Mouse (Mus musculus): ENCODE results near the gene 9930021J03Rik.

The 9930021J03Rik gene

GRCm38 (mm10) chr19:29805917-29806785, at the start of gene 9930021J03Rik:
9930021J03Rik (minus strand) TSS chr19:29805989.
- peak; percentile 99 for DNase-seq

- DNase-seq, result no peak
Observed at GRCm38 (mm10) chr19:29853711-29854110, 47.9 kb upstream of the 9930021J03Rik start.

- no peak for DNase-seq
Observed at GRCm38 (mm10) chr19:29851036-29851690, 45.4 kb upstream of the 9930021J03Rik start.

- DNase-seq, result no peak
Observed at GRCm38 (mm10) chr19:29849924-29850551, 44.2 kb upstream of the 9930021J03Rik start.

- no peak for DNase-seq
Observed at GRCm38 (mm10) chr19:29844036-29844661, 38.4 kb upstream of the 9930021J03Rik start.

- DNase-seq, result no peak
Observed at GRCm38 (mm10) chr19:29843641-29844035, 37.8 kb upstream of the 9930021J03Rik start.

- DNase-seq, result no peak
Observed at GRCm38 (mm10) chr19:29842973-29843372, 37.2 kb upstream of the 9930021J03Rik start.

GRCm38 (mm10) chr19:29840642-29841041, 34.9 kb upstream of the 9930021J03Rik start:
- peak; percentile 18 for DNase-seq

- peak; percentile 48 for DNase-seq
Observed at GRCm38 (mm10) chr19:29838636-29839135, 32.9 kb upstream of the 9930021J03Rik start.

- no peak for DNase-seq
Observed at GRCm38 (mm10) chr19:29838171-29838570, 32.4 kb upstream of the 9930021J03Rik start.

GRCm38 (mm10) chr19:29835364-29836034, 29.7 kb upstream of the 9930021J03Rik start:
- no peak for DNase-seq

- DNase-seq, result no peak
Observed at GRCm38 (mm10) chr19:29830911-29831310, 25.1 kb upstream of the 9930021J03Rik start.

- no peak for DNase-seq
Observed at GRCm38 (mm10) chr19:29828558-29828957, 22.8 kb upstream of the 9930021J03Rik start.

- peak; percentile 39 for DNase-seq
Observed at GRCm38 (mm10) chr19:29826686-29827085, 20.9 kb upstream of the 9930021J03Rik start.

- no peak for DNase-seq
Observed at GRCm38 (mm10) chr19:29825003-29825402, 19.2 kb upstream of the 9930021J03Rik start.

- DNase-seq, result peak; percentile 75
Observed at GRCm38 (mm10) chr19:29824034-29824700, 18.4 kb upstream of the 9930021J03Rik start.

- DNase-seq, result no peak
Observed at GRCm38 (mm10) chr19:29823456-29824010, 17.7 kb upstream of the 9930021J03Rik start.

- DNase-seq, result peak; percentile 67
Observed at GRCm38 (mm10) chr19:29820966-29821365, 15.2 kb upstream of the 9930021J03Rik start.

- peak; percentile 92 for DNase-seq
Observed at GRCm38 (mm10) chr19:29812581-29813460, 7.0 kb upstream of the 9930021J03Rik start, which contains the start of gene Ranbp6. Ranbp6 (minus strand) TSS chr19:29812974.

- DNase-seq, result no peak
Observed at GRCm38 (mm10) chr19:29810022-29810421, 4.2 kb upstream of the 9930021J03Rik start.
